In genomic region chr19:47219622-47220021, GRCm38 (mm10) we compare ENCODE assay signal across 14 mouse cellular contexts. TPM values are rescaled to one million over a fixed set of nuclear protein-coding genes. Genes with fewer than 3 reads are reported as not detected.
DNase-seq lines count a peak whose midpoint lies in the region; ATAC-seq and TF ChIP-seq lines count a peak whose summit lies in the region.
"Had no signal": no experiment of that assay in that cellular context is flagged by ENCODE, and none has a peak within 500 bp of the region (broad histone marks: within the 10 kb centered on the region; RNA-seq: fewer than 3 reads in every experiment).

No protein-coding gene starts in this region.

- no peaks in the 10 kb centered on the region for H3K36me3 ChIP-seq in lung, embryonic 14.5 days (ENCODE audit: insufficient read depth)
- H3K36me3 ChIP-seq in myocyte (ENCODE audit: control insufficient read depth, insufficient read depth) = no peaks in the 10 kb centered on the region
- H3K36me3 ChIP-seq: heart, embryonic 15.5 days had no signal

- H3K4me2 ChIP-seq in lung, embryonic 14.5 days = no peak overlapping the region
- H3K4me2 ChIP-seq in myocyte (ENCODE audit: low read depth) = peak overlapping the region; percentile 73
- H3K4me2 ChIP-seq: heart, embryonic 15.5 days had no signal

- TF ChIP-seq CTCF in lung, embryonic 14.5 days (IDR thresholded peaks at IDR 0.05; ENCODE audit: low read depth) = no peak

- H3K27me3 ChIP-seq in lung, embryonic 14.5 days (ENCODE audit: insufficient read depth, low read length) = no peaks in the 10 kb centered on the region
- H3K27me3 ChIP-seq in myocyte (ENCODE audit: control insufficient read depth, insufficient read depth, insufficient read length) = no peaks in the 10 kb centered on the region
- H3K27me3 ChIP-seq: heart, embryonic 15.5 days had no signal

- H3K4me1 ChIP-seq in lung, embryonic 14.5 days (ENCODE audit: insufficient read depth) = peaks cover 4% of the 10 kb centered on the region; the same call in 1 of the 2 replicates

- H3ac ChIP-seq in myocyte (ENCODE audit: control insufficient read depth, insufficient read length) = no peak overlapping the region

- peaks cover 7% of the 10 kb centered on the region for H3K79me2 ChIP-seq in myocyte (ENCODE audit: control insufficient read depth, insufficient read depth)

- no peak overlapping the region for H3K27ac ChIP-seq in lung, embryonic 14.5 days (ENCODE audit: low read depth)
- H3K27ac ChIP-seq: heart, embryonic 15.5 days had no signal

- no peak overlapping the region for H3K4me3 ChIP-seq in lung, embryonic 14.5 days (ENCODE audit: low read depth, low read length)
- no peak overlapping the region for H3K4me3 ChIP-seq in myocyte
- H3K4me3 ChIP-seq: erythroblast, embryonic 14.5 days; heart, embryonic 15.5 days had no signal

- ATAC-seq in lung, embryonic 14.5 days (ENCODE audit: insufficient read depth) = no peak
- ATAC-seq in activated CD4-positive, CD25-positive, alpha-beta regulatory T cell, adult 4 months = no peak

- peak; percentile 12 for DNase-seq in lung, embryonic 14.5 days
- DNase-seq in lung, postnatal 4 days = no peak
- DNase-seq in NIH3T3 (ENCODE audit: low read depth) = peak; percentile 90
- DNase-seq in c-Kit-positive CD71-positive TER-119-positive erythroid progenitor cells, embryonic 14.5 days (ENCODE audit: low spot score) = peak; percentile 9
- DNase-seq in right cerebral cortex, adult 18-20 months = no peak
- DNase-seq in thymus, postnatal 0 days (ENCODE audit: low spot score) = no peak
- DNase-seq: cerebellum, postnatal 36 days; kidney, postnatal 14 days; spleen, adult 18-20 months; thymus, adult 2 months had no signal

- TF ChIP-seq POLR2A in myocyte (IDR thresholded peaks at IDR 0.05; ENCODE audit: insufficient read length, low read depth) = peak; percentile 49

- WGBS in lung, embryonic 14.5 days = 57% methylated on average over 4 of the region's 4 CpGs

- no peaks in the 10 kb centered on the region for H3K9me3 ChIP-seq in lung, embryonic 14.5 days (ENCODE audit: low read depth, low read length)
- H3K9me3 ChIP-seq: heart, embryonic 15.5 days had no signal

- no peak overlapping the region for H3K9ac ChIP-seq in lung, embryonic 14.5 days
- H3K9ac ChIP-seq: heart, embryonic 15.5 days had no signal

TF ChIP-seq in myocyte, 11 proteins besides CTCF, POLR2A, EP300 and RAD21:
- TF ChIP-seq MYOD1 (IDR thresholded peaks at IDR 0.05; ENCODE audit: control insufficient read depth in 1 of 3, insufficient read length in 2 of 3, low read depth in 2 of 3) (peak in 1 of 3 experiments; percentile 7), TCF12 (IDR thresholded peaks at IDR 0.05; ENCODE audit: insufficient read depth, poor library complexity, severe bottlenecking) (peak; percentile 16), CEBPB (IDR thresholded peaks at IDR 0.05; ENCODE audit: insufficient read depth, poor library complexity, severe bottlenecking) (no peak)
TF ChIP-seq in myocyte: peak in this region for 2.

RNA-seq across cellular contexts. Expression of gene Neurl1a, which starts 41.0 kb away (rescaled TPM):
- polyA plus RNA-seq in lung, embryonic 14.5 days (2014; fragmentation: Nextera tagmentation; extraction: Ambion mirVana) = 7.6 and 8.0 TPM in 2 replicates
- polyA plus RNA-seq in myocyte (2012; fragmentation: generic; extraction: Trizol) = 120 TPM
- under 1 TPM in 1 of 2 experiments, not detected in 1; 0.32 TPM for polyA plus RNA-seq in activated CD4-positive, CD25-positive, alpha-beta regulatory T cell, adult 4 months (2017; shearing (Covaris generic))
- 0.70 and 0.91 TPM in 2 replicates for polyA plus RNA-seq in thymus, postnatal 0 days (2015; fragmentation: Nextera tagmentation; extraction: Ambion mirVana)

Comparison
In these comparisons a context has a peak if more than half of its experiments do, and no peak if none do; other contexts are left out.
1. DNase-seq: peak in lung, embryonic 14.5 days (single experiment), NIH3T3 (single experiment) and c-Kit-positive CD71-positive TER-119-positive erythroid progenitor cells, embryonic 14.5 days (single experiment); none in lung, postnatal 4 days (0 of 2), right cerebral cortex, adult 18-20 months (single experiment) and thymus, postnatal 0 days (single experiment).
2. RNA of gene Neurl1a, which starts 41.0 kb away (polyA plus RNA-seq): 120 TPM in myocyte (single experiment); 7.6 to 8.0 TPM in lung, embryonic 14.5 days, 0.70 to 0.91 TPM in thymus, postnatal 0 days and 0.32 TPM in activated CD4-positive, CD25-positive, alpha-beta regulatory T cell, adult 4 months; every median in the first group is over 10 times any median in the second.